Mouse (Mus musculus): ENCODE data around the gene Faiml. TPM values are rescaled to one million over a fixed set of nuclear protein-coding genes. Genes with fewer than 3 reads are reported as not detected.

Gene Faiml
- polyA plus RNA-seq, 1 experiment from 2014 or later, result not detected

- Histone ChIP-seq H3K9ac (replicated peaks) (no peak overlapping the region), H3K36me3 (no peaks in the 10 kb centered on the region), H3K4me3 (replicated peaks) (no peak overlapping the region), H3K4me2 (no peak overlapping the region), H3K4me1 (replicated peaks) (peaks cover 6% of the 10 kb centered on the region; the same call in 1 of the 2 replicates), H3K27me3 (no peaks in the 10 kb centered on the region), H3K27ac (no peak overlapping the region), H3K9me3 (no peaks in the 10 kb centered on the region)
- 79% methylated on average over 5 of the region's 5 CpGs for WGBS
- ATAC-seq (ENCODE audit: insufficient number of reproducible peaks, insufficient read depth, low FRiP score, low TSS enrichment, low read depth), result no peak
Measured at GRCm38 (mm10) chr9:99240571-99240970, 3.5 kb upstream of the Faiml start.

- Histone ChIP-seq H3K9me3 (no peaks in the 10 kb centered on the region), H3K4me2 (no peak overlapping the region), H3K27me3 (no peaks in the 10 kb centered on the region), H3K9ac (replicated peaks) (no peak overlapping the region), H3K36me3 (no peaks in the 10 kb centered on the region), H3K27ac (no peak overlapping the region), H3K4me3 (replicated peaks) (no peak overlapping the region), H3K4me1 (replicated peaks) (peaks cover 6% of the 10 kb centered on the region; the same call in 1 of the 2 replicates)
- WGBS, result 64% methylated on average over 1 of the region's 1 CpGs
- no peak for ATAC-seq (ENCODE audit: insufficient number of reproducible peaks, insufficient read depth, low FRiP score, low TSS enrichment, low read depth)
Measured at GRCm38 (mm10) chr9:99239256-99239655, 2.2 kb upstream of the Faiml start.

GRCm38 (mm10) chr9:99238276-99238675 lies 1.2 kb upstream of the Faiml start:
- no peaks in the 10 kb centered on the region for H3K9me3 ChIP-seq
- 79% methylated on average over 10 of the region's 10 CpGs for WGBS
- no peaks in the 10 kb centered on the region for H3K27me3 ChIP-seq
- H3K9ac ChIP-seq (replicated peaks), result no peak overlapping the region
- H3K36me3 ChIP-seq, result no peaks in the 10 kb centered on the region
- no peak overlapping the region for H3K4me3 ChIP-seq (replicated peaks)
- ATAC-seq (ENCODE audit: insufficient number of reproducible peaks, insufficient read depth, low FRiP score, low TSS enrichment, low read depth), result no peak
- H3K27ac ChIP-seq, result no peak overlapping the region
- H3K4me1 ChIP-seq (replicated peaks), result 0 out of 2 replicates have a peak, but pooled peaks cover 2% of the 10 kb centered on the region
- no peak overlapping the region for H3K4me2 ChIP-seq

GRCm38 (mm10) chr9:99229450-99229849 lies 7.6 kb downstream of the Faiml start:
- 87% methylated on average over 14 of the region's 14 CpGs for WGBS
- H3K4me2 ChIP-seq, result no peak overlapping the region
- H3K27me3 ChIP-seq, result no peaks in the 10 kb centered on the region
- no peaks in the 10 kb centered on the region for H3K9me3 ChIP-seq
- no peaks in the 10 kb centered on the region for H3K4me1 ChIP-seq (replicated peaks)
- no peak overlapping the region for H3K27ac ChIP-seq
- no peak overlapping the region for H3K9ac ChIP-seq (replicated peaks)
- no peaks in the 10 kb centered on the region for H3K36me3 ChIP-seq
- no peak for ATAC-seq (ENCODE audit: insufficient number of reproducible peaks, insufficient read depth, low FRiP score, low TSS enrichment, low read depth)
- no peak overlapping the region for H3K4me3 ChIP-seq (replicated peaks)

- Histone ChIP-seq H3K4me2 (no peak overlapping the region), H3K4me3 (replicated peaks) (no peak overlapping the region), H3K36me3 (no peaks in the 10 kb centered on the region), H3K27ac (no peak overlapping the region), H3K4me1 (replicated peaks) (no peaks in the 10 kb centered on the region), H3K27me3 (no peaks in the 10 kb centered on the region), H3K9me3 (no peaks in the 10 kb centered on the region), H3K9ac (replicated peaks) (no peak overlapping the region)
- no peak for ATAC-seq (ENCODE audit: insufficient number of reproducible peaks, insufficient read depth, low FRiP score, low TSS enrichment, low read depth)
- 69% methylated on average over 3 of the region's 3 CpGs for WGBS
Measured at GRCm38 (mm10) chr9:99224583-99224982, 12.5 kb downstream of the Faiml start.

- Histone ChIP-seq H3K9me3 (no peaks in the 10 kb centered on the region), H3K4me2 (no peak overlapping the region), H3K27me3 (no peaks in the 10 kb centered on the region), H3K27ac (no peak overlapping the region), H3K4me1 (replicated peaks) (no peaks in the 10 kb centered on the region), H3K4me3 (replicated peaks) (no peak overlapping the region), H3K9ac (replicated peaks) (no peak overlapping the region), H3K36me3 (no peaks in the 10 kb centered on the region)
- 87% methylated on average over 4 of the region's 4 CpGs for WGBS
- ATAC-seq (ENCODE audit: insufficient number of reproducible peaks, insufficient read depth, low FRiP score, low TSS enrichment, low read depth), result no peak
Measured at GRCm38 (mm10) chr9:99221636-99222035, 15.4 kb downstream of the Faiml start.

GRCm38 (mm10) chr9:99217999-99218719 lies 18.9 kb downstream of the Faiml start:
- WGBS, result 18% methylated on average over 6 of the region's 6 CpGs
- Histone ChIP-seq H3K4me1 (replicated peaks) (no peaks in the 10 kb centered on the region), H3K4me2 (no peak overlapping the region), H3K36me3 (no peaks in the 10 kb centered on the region), H3K9me3 (no peaks in the 10 kb centered on the region), H3K27ac (no peak overlapping the region), H3K9ac (replicated peaks) (no peak overlapping the region), H3K27me3 (no peaks in the 10 kb centered on the region), H3K4me3 (replicated peaks) (no peak overlapping the region)
- peak; percentile 84 for ATAC-seq (ENCODE audit: insufficient number of reproducible peaks, insufficient read depth, low FRiP score, low TSS enrichment, low read depth)

- WGBS, result 65% methylated on average over 2 of the region's 2 CpGs
- ATAC-seq (ENCODE audit: insufficient number of reproducible peaks, insufficient read depth, low FRiP score, low TSS enrichment, low read depth), result no peak
Measured at GRCm38 (mm10) chr9:99216182-99216581, 20.9 kb downstream of the Faiml start.

GRCm38 (mm10) chr9:99212643-99213042 lies 24.4 kb downstream of the Faiml start:
- H3K4me3 ChIP-seq (replicated peaks), result no peak overlapping the region
- WGBS, result 82% methylated on average over 2 of the region's 2 CpGs
- no peak overlapping the region for H3K27ac ChIP-seq
- ATAC-seq (ENCODE audit: insufficient number of reproducible peaks, insufficient read depth, low FRiP score, low TSS enrichment, low read depth), result no peak
- H3K9ac ChIP-seq (replicated peaks), result no peak overlapping the region
- no peaks in the 10 kb centered on the region for H3K4me1 ChIP-seq (replicated peaks)
- no peaks in the 10 kb centered on the region for H3K36me3 ChIP-seq
- no peak overlapping the region for H3K4me2 ChIP-seq
- H3K9me3 ChIP-seq, result no peaks in the 10 kb centered on the region
- no peaks in the 10 kb centered on the region for H3K27me3 ChIP-seq

More at GRCm38 (mm10) chr9:99216182-99216581, 20.9 kb downstream of the Faiml start:
- Histone ChIP-seq H3K36me3 (no peaks in the 10 kb centered on the region), H3K4me2 (no peak overlapping the region), H3K4me1 (replicated peaks) (no peaks in the 10 kb centered on the region), H3K27me3 (no peaks in the 10 kb centered on the region), H3K9ac (replicated peaks) (no peak overlapping the region), H3K27ac (no peak overlapping the region), H3K4me3 (replicated peaks) (no peak overlapping the region), H3K9me3 (no peaks in the 10 kb centered on the region)

GRCm38 (mm10) chr9:99183043-99183670 lies 53.9 kb downstream of the Faiml start:
- no peaks in the 10 kb centered on the region for H3K27me3 ChIP-seq
- no peak overlapping the region for H3K4me2 ChIP-seq
- no peak overlapping the region for H3K4me3 ChIP-seq (replicated peaks)
- H3K9me3 ChIP-seq, result no peaks in the 10 kb centered on the region
- no peak for ATAC-seq (ENCODE audit: insufficient number of reproducible peaks, insufficient read depth, low FRiP score, low TSS enrichment, low read depth)
- no peaks in the 10 kb centered on the region for H3K36me3 ChIP-seq
- no peak overlapping the region for H3K27ac ChIP-seq
- 89% methylated on average over 8 of the region's 8 CpGs for WGBS
- H3K9ac ChIP-seq (replicated peaks), result no peak overlapping the region
- no peaks in the 10 kb centered on the region; the same call in 1 of the 2 replicates for H3K4me1 ChIP-seq (replicated peaks)

GRCm38 (mm10) chr9:99182121-99182520 lies 54.9 kb downstream of the Faiml start:
- no peaks in the 10 kb centered on the region for H3K36me3 ChIP-seq
- no peak overlapping the region for H3K27ac ChIP-seq
- no peaks in the 10 kb centered on the region; the same call in 1 of the 2 replicates for H3K4me1 ChIP-seq (replicated peaks)
- H3K27me3 ChIP-seq, result no peaks in the 10 kb centered on the region
- 87% methylated on average over 7 of the region's 7 CpGs for WGBS
- no peak for ATAC-seq (ENCODE audit: insufficient number of reproducible peaks, insufficient read depth, low FRiP score, low TSS enrichment, low read depth)
- no peak overlapping the region for H3K4me2 ChIP-seq
- no peaks in the 10 kb centered on the region for H3K9me3 ChIP-seq
- no peak overlapping the region for H3K4me3 ChIP-seq (replicated peaks)
- no peak overlapping the region for H3K9ac ChIP-seq (replicated peaks)
